Mouse (Mus musculus): ENCODE results near the gene Gm5662. TPM values are rescaled to one million over a fixed set of nuclear protein-coding genes. Genes with fewer than 3 reads are reported as not detected.

Gm5662 gene
- polyA plus RNA-seq, 1 experiment from 2014 or later = not detected

Other genes with a start within 250 kb of the Gm5662 start
- not detected in 2 replicates for gene Gm2056, start 247.5 kb downstream of the Gm5662 start, polyA plus RNA-seq (2015; fragmentation: Nextera tagmentation; extraction: Ambion mirVana)
- gene Gm16368, start 190.8 kb downstream of the Gm5662 start, polyA plus RNA-seq (2015; fragmentation: Nextera tagmentation; extraction: Ambion mirVana) = not detected in 2 replicates
- not detected in 2 replicates for gene Gm10436, start 92.4 kb downstream of the Gm5662 start, polyA plus RNA-seq (2015; fragmentation: Nextera tagmentation; extraction: Ambion mirVana)
- not detected in 2 replicates for gene Gm8332, start 24.4 kb downstream of the Gm5662 start, polyA plus RNA-seq (2015; fragmentation: Nextera tagmentation; extraction: Ambion mirVana)
- gene Gm5039, start 49.5 kb upstream of the Gm5662 start, polyA plus RNA-seq (2015; fragmentation: Nextera tagmentation; extraction: Ambion mirVana) = not detected in 2 replicates
- gene Adck1, start 86.1 kb upstream of the Gm5662 start, polyA plus RNA-seq (2015; fragmentation: Nextera tagmentation; extraction: Ambion mirVana) = 23.2 and 23.3 TPM in 2 replicates

Data from embryonic facial prominence, embryonic 13.5 days (tissue).